Mouse (Mus musculus) cerebellum, postnatal 4 days (tissue): ENCODE results near the gene Senp7.
"Not testable (repeated sequence)": the region's sequence is repeated elsewhere in the genome, so short reads cannot be mapped to it uniquely, and the experiment has no call there.

Source experiments
- DNase-seq, 2 experiments: peaks; one replicate each; pipeline ENCODE4 v3.0.0; 2022; ENCODE audit warnings: low spot score in 2 of 2, mixed read lengths in 1 of 2

Senp7 gene

DNA sequence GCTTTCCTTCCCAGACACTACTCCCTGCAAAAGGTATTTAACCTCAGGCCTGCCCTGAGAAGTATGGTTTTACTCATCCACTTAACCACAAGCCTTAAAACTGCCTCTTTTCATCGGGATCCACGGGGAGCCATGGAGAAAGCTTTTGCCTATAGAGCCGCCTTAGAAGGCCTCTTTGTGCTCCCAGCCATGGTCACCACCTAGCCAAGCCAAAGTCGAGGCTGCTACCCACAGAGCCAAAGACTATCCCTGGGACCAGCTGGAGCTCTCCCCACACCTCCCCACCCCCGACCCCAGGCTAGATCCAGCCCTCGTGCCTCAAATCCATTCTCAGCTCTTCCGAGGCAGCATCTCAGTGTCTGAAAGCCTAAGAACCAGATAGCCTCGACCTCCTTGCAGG lies 18.0 kb downstream of the Senp7 start:
- DNase-seq = no peak

- no peak for DNase-seq
Measured at GRCm38 (mm10) chr16:56068523-56069070, 20.5 kb downstream of the Senp7 start.

- no peak for DNase-seq
Measured at GRCm38 (mm10) chr16:56071317-56072232, 23.4 kb downstream of the Senp7 start.

DNA sequence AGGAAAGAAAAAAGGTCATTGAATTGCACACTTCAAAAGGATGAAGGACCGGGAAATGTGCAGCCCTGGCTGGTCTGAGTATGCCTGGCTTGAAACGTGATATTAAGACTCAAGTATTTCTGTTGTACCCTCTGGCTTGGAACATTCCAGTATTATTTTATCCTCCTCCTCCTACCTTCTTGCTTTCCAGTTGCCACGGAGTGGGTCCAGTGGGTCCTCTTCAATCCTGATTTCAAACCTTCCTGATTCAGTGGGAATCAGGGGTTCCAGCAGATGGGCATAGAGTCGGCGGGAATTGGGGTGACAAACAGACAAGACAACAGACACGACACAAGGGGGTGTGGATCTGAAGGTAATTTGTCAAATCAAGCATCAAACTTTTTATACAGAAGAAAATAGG lies 24.4 kb downstream of the Senp7 start:
- no peak for DNase-seq

DNA sequence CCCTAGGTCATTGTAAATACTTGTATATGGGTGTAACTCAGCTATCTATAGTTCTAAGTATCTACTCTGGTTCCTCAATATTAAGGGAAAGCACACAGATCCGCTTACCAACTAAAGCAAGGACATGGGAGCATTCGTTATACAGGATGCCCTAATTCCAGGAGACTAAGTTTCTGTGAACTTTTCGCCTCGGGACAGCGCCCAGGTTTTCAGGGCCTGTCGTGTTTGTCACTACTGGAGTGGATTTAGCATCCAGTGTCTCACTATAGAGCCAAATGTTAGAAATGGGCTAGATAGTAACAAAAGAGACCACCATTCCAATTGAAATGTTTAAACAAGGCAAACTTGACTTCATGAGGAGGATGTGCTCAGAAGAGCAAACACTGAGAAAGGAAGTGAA lies 25.0 kb downstream of the Senp7 start:
- DNase-seq = not testable (repeated sequence)

- DNase-seq = no peak
Measured at GRCm38 (mm10) chr16:56074122-56074521, 26.0 kb downstream of the Senp7 start.

GRCm38 (mm10) chr16:56074565-56074964 lies 26.4 kb downstream of the Senp7 start:
- no peak for DNase-seq

DNA sequence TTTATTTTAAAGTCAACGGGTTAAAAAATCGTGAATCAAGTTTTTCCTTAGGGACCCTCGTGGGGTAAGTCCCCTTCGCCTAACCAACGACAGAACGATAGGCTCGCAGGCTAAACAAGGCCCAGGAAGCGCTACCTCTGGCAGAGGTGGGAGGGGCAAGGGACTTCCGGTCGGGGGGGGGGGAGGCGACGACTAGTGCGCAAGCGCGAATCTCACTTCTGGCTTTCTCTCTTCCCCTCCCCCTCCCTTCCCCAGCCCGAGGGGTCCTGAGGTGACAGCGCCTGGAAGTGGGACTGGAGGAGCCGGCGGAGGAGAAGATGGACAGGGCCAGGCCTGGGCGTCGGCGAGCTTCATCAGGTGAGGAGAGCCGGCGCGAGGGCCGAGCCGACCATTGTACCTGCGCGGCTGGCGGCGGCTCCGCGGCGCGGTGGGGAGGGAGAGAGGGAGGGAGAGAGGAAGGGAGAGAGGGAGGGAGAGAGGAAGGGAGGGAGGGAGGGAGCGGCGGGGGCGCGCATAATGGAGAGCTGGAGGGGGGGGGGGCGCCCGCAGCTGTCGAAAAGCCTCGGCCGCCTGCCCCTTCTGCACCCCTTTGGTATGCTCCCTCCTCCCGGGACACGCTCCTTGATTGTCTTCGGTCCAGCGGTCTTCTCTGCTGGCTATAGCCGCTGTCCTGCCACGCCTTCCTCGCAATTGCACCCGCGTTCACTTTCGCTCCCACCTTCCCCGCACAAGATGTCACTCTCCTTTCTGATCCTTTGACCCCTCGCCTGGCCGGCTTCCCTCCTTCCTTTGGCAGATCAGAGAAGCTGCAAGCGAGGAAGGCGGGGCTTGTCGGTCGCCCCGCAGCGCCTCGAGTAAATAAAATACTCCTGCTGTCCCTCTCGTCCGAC lies 27.3 kb downstream of the Senp7 start:
- DNase-seq = peak; percentile 58 to 86

GRCm38 (mm10) chr16:56076121-56076869 lies 28.2 kb downstream of the Senp7 start:
- no peak for DNase-seq

- DNase-seq = no peak
Measured at GRCm38 (mm10) chr16:56079419-56079818, 31.3 kb downstream of the Senp7 start.

GRCm38 (mm10) chr16:56081691-56082090 lies 33.6 kb downstream of the Senp7 start:
- no peak for DNase-seq

DNA sequence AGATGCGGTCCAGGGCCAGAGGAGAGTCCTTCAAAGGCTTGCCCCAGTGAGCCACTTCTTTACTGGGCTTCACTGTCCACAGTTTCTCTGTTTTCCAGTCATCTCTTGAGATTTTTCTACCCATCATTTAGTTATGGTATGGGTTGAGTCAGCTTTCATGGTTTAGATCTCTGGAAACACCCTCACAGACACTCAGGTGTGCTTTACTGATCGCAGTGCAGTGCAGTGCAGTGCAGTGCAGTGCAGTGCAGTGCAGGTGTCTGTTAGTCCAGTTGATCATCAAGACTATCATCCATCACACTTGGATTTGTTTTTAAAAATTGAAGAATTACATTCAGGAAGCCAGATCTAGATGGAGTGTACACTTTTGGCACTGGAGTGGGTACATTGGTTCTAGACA lies 38.2 kb downstream of the Senp7 start:
- no peak for DNase-seq

DNA sequence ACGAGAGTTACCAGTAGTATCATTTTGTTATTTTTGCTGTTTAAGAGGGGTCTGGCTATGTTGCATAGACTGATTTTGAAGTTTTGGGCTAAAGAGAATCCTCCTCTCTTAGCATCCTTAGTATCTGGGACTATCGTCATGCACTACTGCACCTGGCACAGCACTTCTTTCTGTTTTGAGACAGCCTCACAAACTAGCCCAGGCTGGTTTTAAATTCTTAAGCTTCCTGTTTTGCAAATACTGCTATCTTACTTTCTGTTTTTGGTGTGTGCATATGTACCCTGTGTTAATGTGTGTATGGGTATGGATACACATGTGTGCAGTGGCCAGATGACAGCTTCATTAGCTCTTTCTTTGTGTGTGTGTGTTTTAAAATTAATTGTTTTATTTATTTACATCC lies 42.2 kb downstream of the Senp7 start:
- DNase-seq = no peak

DNA sequence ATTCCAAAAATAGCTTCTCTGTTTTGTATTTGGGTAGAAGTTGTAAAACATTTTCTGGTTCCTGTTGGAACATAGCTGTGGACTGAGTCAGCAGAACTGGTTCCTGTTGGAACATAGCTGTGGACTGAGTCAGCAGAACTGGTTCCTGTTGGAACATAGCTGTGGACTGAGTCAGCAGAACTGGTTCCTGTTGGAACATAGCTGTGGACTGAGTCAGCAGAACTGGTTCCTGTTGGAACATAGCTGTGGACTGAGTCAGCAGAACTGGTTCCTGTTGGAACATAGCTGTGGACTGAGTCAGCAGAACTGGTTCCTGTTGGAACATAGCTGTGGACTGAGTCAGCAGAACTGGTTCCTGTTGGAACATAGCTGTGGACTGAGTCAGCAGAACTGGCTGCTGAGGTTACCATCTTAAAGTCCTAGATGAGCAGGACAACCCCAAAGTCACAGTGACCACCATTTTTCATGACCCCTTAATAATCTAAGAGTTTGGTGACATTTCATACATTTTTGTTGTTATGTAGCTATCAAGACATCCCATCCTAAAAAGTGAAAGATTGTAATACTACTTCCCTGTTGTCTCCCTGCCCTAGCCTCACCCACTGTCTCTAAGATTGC lies 48.4 kb downstream of the Senp7 start:
- not testable (repeated sequence) for DNase-seq

DNA sequence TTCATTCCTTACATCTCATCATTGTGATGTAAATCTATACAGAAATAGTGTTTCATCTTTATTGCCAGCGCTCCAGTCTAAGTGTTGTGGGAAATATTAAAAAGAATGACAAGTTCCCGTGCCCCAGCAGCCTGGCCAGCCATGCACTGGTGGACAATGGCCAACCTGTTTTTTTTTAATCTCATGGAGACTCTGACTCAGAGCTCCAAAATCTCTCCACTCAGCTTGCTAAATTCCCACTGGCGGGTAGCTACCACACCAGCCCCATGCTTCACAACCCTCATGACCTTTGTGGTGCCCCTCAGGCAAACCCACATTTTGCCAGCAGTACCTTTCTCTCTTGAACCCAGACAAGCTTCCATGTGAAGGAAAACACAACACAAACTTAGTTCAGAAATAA lies 67.6 kb downstream of the Senp7 start:
- DNase-seq = no peak

DNA sequence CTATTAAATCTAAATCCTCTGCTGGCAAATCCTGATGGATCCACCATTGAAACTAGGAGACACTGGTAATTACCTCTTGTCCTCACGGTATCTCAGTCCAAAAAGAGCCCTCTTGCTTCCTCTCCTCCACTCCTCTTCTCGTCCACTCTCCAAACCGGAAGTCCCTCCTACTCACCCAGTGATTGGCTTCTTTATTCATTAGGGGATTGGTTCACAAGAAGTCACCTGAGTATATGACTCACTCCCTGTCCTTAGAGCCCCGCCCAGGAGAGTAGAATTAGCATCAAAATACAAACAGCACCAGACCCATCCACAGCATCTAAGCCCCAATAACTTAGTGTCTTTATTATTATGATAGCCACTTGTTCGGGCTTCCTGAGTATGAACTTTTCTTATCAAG lies 68.0 kb downstream of the Senp7 start:
- no peak for DNase-seq

- no peak for DNase-seq
Measured at GRCm38 (mm10) chr16:56117327-56118180, 69.4 kb downstream of the Senp7 start.

DNA sequence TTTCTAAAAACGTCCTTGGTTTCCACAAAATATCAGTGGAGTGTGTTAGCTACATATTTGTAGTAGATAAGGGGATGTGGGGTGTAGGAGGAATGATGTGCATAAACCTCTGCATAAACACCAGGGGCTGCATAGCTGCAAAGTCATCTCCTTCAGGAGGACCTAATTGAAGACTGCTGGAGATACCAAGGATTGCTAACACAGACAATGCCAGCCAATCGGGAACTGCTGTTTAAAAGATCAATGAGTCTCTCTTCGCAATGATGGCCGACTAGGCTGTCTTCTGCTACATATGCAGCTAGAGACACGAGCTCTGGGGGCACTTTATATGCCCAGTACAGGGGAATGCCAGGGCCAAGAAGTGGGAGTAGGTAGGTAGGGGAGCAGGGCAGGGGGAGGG lies 74.4 kb downstream of the Senp7 start:
- DNase-seq = no peak

DNA sequence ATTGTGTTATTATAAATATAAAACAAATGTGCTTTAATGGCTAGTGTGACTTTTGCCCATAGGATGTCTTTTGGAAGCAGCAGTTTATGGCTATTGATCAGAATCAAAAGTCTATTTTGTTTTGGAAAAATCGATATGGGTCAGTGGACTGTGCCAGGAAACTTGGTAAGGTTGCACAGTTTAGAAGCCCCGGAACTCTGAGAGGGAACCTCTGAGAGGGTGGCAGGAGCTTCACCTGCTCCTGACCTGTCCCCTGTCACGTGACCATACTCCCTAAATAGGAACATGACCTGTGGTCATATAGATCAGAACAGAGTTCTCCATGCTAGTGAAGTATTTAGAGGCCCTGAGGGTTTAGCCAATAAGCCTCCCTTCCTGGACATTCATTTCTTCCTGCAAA lies 75.9 kb downstream of the Senp7 start:
- no peak for DNase-seq

DNA sequence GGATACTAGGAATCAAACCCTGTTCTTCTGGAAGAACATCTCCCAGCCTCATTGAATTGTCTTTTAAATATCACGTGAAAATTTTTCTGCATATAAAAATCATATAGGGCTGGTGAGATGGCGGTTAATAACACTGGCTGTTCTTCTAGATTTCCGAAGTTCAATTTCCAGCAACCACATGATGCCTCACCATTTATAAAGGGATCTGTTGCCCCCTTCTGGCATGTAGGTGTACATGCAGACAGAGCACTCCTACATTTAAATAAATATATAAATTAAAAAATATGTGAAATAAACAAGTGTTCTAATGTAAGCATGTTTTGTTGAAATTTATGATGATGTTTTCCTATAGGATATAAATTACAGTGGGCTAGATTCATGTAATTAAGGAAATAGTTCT lies 83.5 kb downstream of the Senp7 start:
- DNase-seq = no peak
